Comparison of ENCODE assay signal across 11 mouse cellular contexts in genomic region chr10:41204637-41205315, GRCm38 (mm10).
A peak's percentile ranks its signal among the peaks of the same experiment; 100 is the strongest.
DNase-seq lines count a peak whose midpoint lies in the region; ATAC-seq lines count a peak whose summit lies in the region.
"Had no signal": no experiment of that assay in that cellular context is flagged by ENCODE, and none has a peak within 500 bp of the region (broad histone marks: within the 10 kb centered on the region; RNA-seq: fewer than 3 reads in every experiment).

No protein-coding gene starts in this region.

- no peak overlapping the region for H3K27ac ChIP-seq in heart, embryonic 15.5 days

- H3K4me2 ChIP-seq in heart, embryonic 15.5 days, result no peak overlapping the region
- H3K4me2 ChIP-seq: midbrain, embryonic 11.5 days had no signal

- intact Hi-C loops in heart, postnatal 25 days (cut with DNase I), result no loop called here

- H3K36me3 ChIP-seq in heart, embryonic 15.5 days, result no peaks in the 10 kb centered on the region

- H3K27me3 ChIP-seq in heart, embryonic 15.5 days, result no peaks in the 10 kb centered on the region

- H3K9me3 ChIP-seq in heart, embryonic 15.5 days (replicated peaks), result no peaks in the 10 kb centered on the region

- H3K9ac ChIP-seq in heart, embryonic 15.5 days, result no peak overlapping the region

- no peak for DNase-seq in heart, postnatal 25 days (ENCODE audit: low spot score)
- DNase-seq in MEL-GATA-1-ER (ENCODE audit: extremely low read depth, low read depth), result peak; percentile 88
- DNase-seq in c-Kit-positive CD71-positive TER-119-negative erythroid progenitor cells, embryonic 14.5 days (ENCODE audit: low read depth), result peak; percentile 92
- DNase-seq in layer of hippocampus, postnatal 25 days (ENCODE audit: extremely low spot score in 1 of 2, low spot score in 1 of 2), result no peak
- no peak for DNase-seq in urinary bladder, adult 2 months (ENCODE audit: low spot score)
- DNase-seq: adrenal gland, adult 8-10 months; kidney, adult 2 months; thymus, postnatal 25 days had no signal

- H3K4me1 ChIP-seq in heart, embryonic 15.5 days (replicated peaks), result peaks cover 6% of the 10 kb centered on the region; the same call in 1 of the 2 replicates

- ATAC-seq in heart, embryonic 15.5 days (replicated peaks; ENCODE audit: insufficient number of reproducible peaks, insufficient read depth, low FRiP score, low read depth), result 0 out of 2 replicates have a peak, but pooled peaks have one; percentile 22
- peak; percentile 88 for ATAC-seq in megakaryocyte progenitor cell, adult 5-6 weeks (replicated peaks; ENCODE audit: poor library complexity)

- H3K4me3 ChIP-seq in heart, embryonic 15.5 days, result no peak overlapping the region

- 41% methylated on average over 11 of the region's 11 CpGs for WGBS in heart, embryonic 15.5 days

Comparison
In these comparisons a context has a peak if more than half of its experiments do, and no peak if none do; other contexts are left out.
1. DNase-seq: peak in MEL-GATA-1-ER (single experiment) and c-Kit-positive CD71-positive TER-119-negative erythroid progenitor cells, embryonic 14.5 days (single experiment); none in heart, postnatal 25 days (single experiment), layer of hippocampus, postnatal 25 days (0 of 2) and urinary bladder, adult 2 months (single experiment).